Mouse (Mus musculus): ENCODE results near the gene Ncs1.
A peak's percentile ranks its signal among the peaks of the same experiment; 100 is the strongest.

DNA sequence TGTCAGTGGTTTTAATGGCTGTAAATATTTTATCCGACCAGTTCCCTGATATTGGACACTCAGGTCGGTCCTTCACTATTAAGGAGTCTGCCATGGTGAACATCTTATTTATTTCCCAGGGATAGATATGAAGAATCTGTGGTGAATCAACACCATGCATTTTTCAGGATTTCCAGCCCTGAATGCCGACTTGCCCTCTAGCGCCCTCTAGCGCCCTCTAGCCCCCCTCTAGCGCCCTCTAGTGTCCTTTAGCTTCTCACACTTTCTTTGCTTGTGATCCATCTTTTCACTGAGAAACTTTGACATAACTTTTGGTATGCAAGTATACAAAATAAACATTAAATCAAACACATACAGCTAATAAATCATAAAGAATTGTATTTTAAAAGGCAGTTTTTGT is 45.8 kb downstream of the Ncs1 start:
- TF ChIP-seq POLR2A (IDR thresholded peaks at IDR 0.05; ENCODE audit: low read depth, low read length): no peak
- TF ChIP-seq CTCF (IDR thresholded peaks at IDR 0.05; ENCODE audit: extremely low read depth, insufficient read length, insufficient replicate concordance, low read depth, low read length): peak; percentile 100
